Mouse (Mus musculus): ENCODE data around the gene Ddx55. TPM values are rescaled to one million over a fixed set of nuclear protein-coding genes. Genes with fewer than 3 reads are reported as not detected.

The Ddx55 gene
- polyA plus RNA-seq (2016; fragmentation: Nextera tagmentation; extraction: Ambion mirVana) = 21.0 and 22.0 TPM in 2 replicates

DNA sequence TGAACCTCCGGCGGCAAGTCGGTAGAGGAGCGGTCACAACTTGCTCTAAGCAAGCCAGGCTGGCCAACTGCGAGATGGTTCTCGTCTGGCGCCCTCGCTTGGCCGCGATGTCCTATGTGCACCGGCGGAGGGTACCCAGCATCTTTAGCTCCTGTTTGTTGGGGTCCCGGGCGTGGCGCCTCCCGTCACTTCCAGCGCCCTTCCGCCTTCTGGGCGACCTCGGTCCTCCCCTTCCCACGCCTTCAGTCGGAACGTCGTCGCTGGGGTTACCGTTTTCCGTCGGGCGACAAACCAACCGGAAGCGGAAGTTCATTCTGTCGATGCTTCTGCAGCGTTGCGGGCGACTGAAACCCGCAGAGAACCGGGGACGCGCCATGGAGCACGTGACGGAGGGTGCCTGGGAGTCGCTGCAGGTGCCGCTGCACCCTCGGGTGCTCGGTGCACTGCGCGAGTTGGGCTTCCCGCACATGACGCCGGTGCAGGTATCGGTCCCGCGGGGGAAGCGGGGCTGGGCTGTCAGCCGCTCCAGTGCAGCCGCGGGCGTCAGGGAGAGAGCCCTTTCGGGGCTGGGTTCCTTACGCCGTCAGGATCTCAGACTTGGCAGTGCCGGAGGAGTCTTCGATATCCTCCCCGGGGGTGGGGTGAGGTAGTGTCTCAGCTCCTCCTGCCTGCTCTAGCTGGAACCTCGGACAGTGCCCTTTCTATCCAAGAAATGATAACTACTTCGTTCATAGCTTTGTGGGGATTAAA, at the start of gene Ddx55:
TSS of gene Ddx55 (plus strand) at position 307 of the 750 bp plus-strand sequence.
- Histone ChIP-seq H3K9me3 (no peaks in the 10 kb centered on the region), H3K27ac (replicated peaks) (peak within 1 kb of the TSS; percentile 74), H3K27me3 (no peaks in the 10 kb centered on the region), H3K9ac (replicated peaks) (peak within 1 kb of the TSS; percentile 68), H3K4me2 (replicated peaks) (peak within 1 kb of the TSS; percentile 78), H3K4me1 (peaks cover 18% of the 10 kb centered on the region), H3K4me3 (peak within 1 kb of the TSS; percentile 71), H3K36me3 (peaks cover 48% of the 10 kb centered on the region)
- WGBS = 1% methylated on average over 64 of the region's 66 CpGs
- ATAC-seq (ENCODE audit: low FRiP score, low read depth) = peak; percentile 84

DNA sequence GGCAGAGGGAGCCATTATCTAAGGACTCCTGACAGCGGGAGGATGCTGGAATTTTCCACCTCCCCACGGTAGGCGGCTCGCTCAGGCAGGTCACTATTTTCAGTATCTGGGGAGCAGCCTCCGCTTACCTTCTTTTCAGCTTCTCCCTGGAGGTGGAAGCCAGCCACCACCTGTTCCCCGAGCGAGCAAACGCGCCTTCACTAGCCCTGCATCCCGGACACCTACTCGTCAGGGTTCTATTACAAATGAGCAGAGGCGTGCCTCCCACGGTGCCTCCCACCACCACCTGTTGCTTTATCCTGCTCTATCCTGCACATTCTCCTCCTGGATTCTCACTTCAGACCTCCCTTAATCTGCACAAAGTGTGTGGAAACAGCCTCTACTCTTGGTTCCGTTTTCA, 48.9 kb upstream of the Ddx55 start:
- peaks cover 40% of the 10 kb centered on the region for H3K36me3 ChIP-seq
- no peak for ATAC-seq (ENCODE audit: low FRiP score, low read depth)
- no peak overlapping the region for H3K4me2 ChIP-seq (replicated peaks)
- no peak overlapping the region for H3K9ac ChIP-seq (replicated peaks)
- H3K27ac ChIP-seq (replicated peaks) = no peak overlapping the region
- no peaks in the 10 kb centered on the region for H3K27me3 ChIP-seq
- H3K9me3 ChIP-seq = no peaks in the 10 kb centered on the region
- 63% methylated on average over 14 of the region's 14 CpGs for WGBS
- H3K4me3 ChIP-seq = no peak overlapping the region
- H3K4me1 ChIP-seq = 0 out of 2 replicates have a peak, but pooled peaks cover 7% of the 10 kb centered on the region

DNA sequence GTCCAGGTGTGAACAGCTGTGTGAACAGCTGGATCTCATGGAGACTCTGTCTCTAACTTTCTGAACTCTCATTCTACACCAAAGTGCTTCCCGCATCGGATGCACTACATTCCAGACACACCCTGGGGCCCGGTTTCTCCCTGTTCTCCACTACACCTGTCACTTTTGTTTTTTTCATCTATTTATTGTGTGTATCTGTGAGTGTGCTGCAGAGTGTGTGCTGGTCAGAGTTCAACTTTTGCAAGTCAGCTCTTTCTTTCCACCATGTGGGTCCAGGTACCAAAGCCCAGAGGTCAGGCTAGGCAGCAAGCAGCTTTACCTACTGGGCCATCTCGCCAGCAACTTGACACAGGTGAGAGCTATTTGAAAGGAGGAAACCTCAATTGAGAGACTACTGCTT, 47.4 kb upstream of the Ddx55 start:
- no peak overlapping the region for H3K4me2 ChIP-seq (replicated peaks)
- no peaks in the 10 kb centered on the region for H3K4me1 ChIP-seq
- no peaks in the 10 kb centered on the region for H3K9me3 ChIP-seq
- peaks cover 35% of the 10 kb centered on the region for H3K36me3 ChIP-seq
- no peaks in the 10 kb centered on the region for H3K27me3 ChIP-seq
- no peak overlapping the region for H3K9ac ChIP-seq (replicated peaks)
- WGBS = 94% methylated on average over 4 of the region's 4 CpGs
- no peak for ATAC-seq (ENCODE audit: low FRiP score, low read depth)
- no peak overlapping the region for H3K27ac ChIP-seq (replicated peaks)
- H3K4me3 ChIP-seq = no peak overlapping the region

DNA sequence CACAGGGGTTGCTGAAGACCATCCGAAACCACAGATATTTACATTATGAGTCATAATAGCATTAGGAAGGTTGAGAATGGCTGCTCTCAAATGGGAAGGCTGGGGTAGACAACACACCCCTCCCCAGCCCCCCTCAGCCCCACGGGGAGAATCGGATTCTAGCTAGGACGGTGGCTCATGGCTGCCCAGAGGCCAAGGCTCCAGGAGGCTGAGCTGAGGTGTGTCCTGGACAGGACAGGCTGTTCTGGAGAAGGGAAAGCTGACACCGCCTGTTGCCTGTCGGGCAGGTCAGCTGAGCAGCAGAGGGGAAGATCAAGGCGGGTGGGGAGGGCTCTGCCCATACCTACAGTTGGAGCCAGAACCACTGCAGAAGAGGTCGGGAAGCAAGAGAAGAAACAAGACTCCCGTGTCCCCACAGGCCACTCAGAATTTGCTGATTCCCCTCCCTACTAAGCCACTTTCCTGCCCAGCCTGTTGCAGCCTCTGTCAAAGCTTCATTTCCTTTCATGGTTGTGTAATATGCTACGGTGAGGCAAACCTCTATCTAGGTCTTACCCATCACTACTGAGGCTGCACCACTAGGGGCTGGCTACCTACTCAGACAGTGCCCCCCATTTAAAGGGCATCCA, 45.8 kb upstream of the Ddx55 start:
- no peaks in the 10 kb centered on the region for H3K9me3 ChIP-seq
- H3K27me3 ChIP-seq = no peaks in the 10 kb centered on the region
- H3K4me2 ChIP-seq (replicated peaks) = no peak overlapping the region
- H3K4me3 ChIP-seq = no peak overlapping the region
- no peak overlapping the region for H3K27ac ChIP-seq (replicated peaks)
- no peak for ATAC-seq (ENCODE audit: low FRiP score, low read depth)
- H3K4me1 ChIP-seq = no peaks in the 10 kb centered on the region
- H3K9ac ChIP-seq (replicated peaks) = no peak overlapping the region; the same call in 1 of the 2 replicates
- WGBS = 80% methylated on average over 10 of the region's 10 CpGs
- peaks cover 21% of the 10 kb centered on the region for H3K36me3 ChIP-seq

DNA sequence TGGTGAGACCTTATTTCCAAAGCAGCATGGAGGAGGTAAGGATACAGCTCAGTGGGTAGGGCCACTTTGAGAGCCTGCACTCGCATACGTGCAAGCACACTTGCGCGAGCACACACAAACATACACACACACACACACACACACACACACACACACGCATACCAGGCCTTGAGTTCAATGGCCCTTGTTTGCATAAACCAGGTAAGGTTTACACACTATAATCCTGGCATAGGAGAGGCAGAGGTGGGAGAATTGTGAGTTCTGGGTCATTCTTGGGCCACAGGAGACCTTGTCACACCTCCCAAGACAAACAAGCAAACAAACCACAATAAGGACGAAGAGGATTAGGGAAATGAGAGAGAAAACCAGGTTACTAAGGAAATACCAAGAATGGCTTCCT, 43.5 kb upstream of the Ddx55 start:
- Histone ChIP-seq H3K9ac (replicated peaks) (no peak overlapping the region), H3K27ac (replicated peaks) (no peak overlapping the region), H3K4me3 (no peak overlapping the region), H3K36me3 (peaks cover 20% of the 10 kb centered on the region), H3K9me3 (no peaks in the 10 kb centered on the region), H3K27me3 (no peaks in the 10 kb centered on the region), H3K4me2 (replicated peaks) (no peak overlapping the region), H3K4me1 (no peaks in the 10 kb centered on the region)
- WGBS = 88% methylated on average over 6 of the region's 6 CpGs
- ATAC-seq (ENCODE audit: low FRiP score, low read depth) = no peak

DNA sequence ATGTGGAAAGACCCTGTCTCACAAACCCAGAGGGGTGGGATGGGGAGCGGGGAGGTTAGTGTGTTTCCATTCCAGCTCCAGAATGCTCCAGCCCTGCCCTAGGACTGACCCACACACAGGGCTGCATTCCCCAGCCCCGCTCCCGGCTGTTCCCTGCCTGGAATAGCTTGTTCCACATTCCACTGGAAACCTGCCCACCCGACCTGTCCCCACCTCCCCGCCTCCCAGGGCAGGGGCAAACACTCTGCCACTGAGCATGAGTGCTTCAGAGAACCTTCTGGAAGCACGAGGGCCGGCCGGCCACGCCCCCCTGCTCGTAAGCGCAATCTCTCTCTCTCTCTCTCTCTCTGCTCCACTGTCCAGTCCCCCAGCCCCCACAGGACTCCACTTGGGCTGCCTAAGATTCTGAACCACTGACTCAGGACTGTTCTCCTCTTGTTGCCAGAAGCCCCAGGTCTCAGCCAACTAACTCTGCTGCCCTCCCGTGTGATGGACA, 42.9 kb upstream of the Ddx55 start:
- ATAC-seq (ENCODE audit: low FRiP score, low read depth) = no peak
- peaks cover 25% of the 10 kb centered on the region for H3K36me3 ChIP-seq
- WGBS = 73% methylated on average over 11 of the region's 12 CpGs

DNA sequence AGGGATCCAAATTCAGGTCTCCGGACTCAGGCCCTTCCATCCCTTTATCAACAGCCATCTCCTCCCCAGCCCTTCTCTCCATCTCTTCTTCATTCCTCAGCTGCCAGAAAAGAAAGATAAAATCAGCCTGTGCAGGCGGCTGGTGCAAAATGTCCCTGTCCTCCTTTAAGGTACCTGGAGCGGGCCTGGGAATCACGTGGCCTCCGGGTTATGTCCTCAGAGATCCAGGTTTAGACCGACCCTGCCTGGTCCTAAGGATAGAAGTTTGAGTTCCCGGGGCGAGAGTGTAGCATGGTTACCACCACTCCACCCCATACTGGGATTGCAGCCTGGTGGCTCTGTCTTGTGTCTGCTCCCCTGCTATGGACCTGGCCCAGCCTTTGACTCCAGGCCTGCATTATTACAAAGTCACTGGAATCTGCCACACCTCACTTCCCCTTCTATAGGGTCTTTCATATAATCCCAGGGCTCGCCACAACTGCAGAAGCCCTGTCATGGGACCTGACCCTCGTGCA, 42.1 kb upstream of the Ddx55 start:
- Histone ChIP-seq H3K9ac (replicated peaks) (no peak overlapping the region), H3K9me3 (no peaks in the 10 kb centered on the region), H3K4me1 (no peaks in the 10 kb centered on the region), H3K27ac (replicated peaks) (no peak overlapping the region), H3K36me3 (peaks cover 25% of the 10 kb centered on the region), H3K27me3 (no peaks in the 10 kb centered on the region), H3K4me2 (replicated peaks) (no peak overlapping the region), H3K4me3 (no peak overlapping the region)
- no peak for ATAC-seq (ENCODE audit: low FRiP score, low read depth)
- 89% methylated on average over 10 of the region's 10 CpGs for WGBS

More for the DNA sequence above, 42.9 kb upstream of the Ddx55 start:
- H3K4me2 ChIP-seq (replicated peaks) = no peak overlapping the region
- H3K9ac ChIP-seq (replicated peaks) = no peak overlapping the region
- H3K27ac ChIP-seq (replicated peaks) = no peak overlapping the region
- H3K27me3 ChIP-seq = no peaks in the 10 kb centered on the region
- H3K4me1 ChIP-seq = no peaks in the 10 kb centered on the region
- H3K4me3 ChIP-seq = no peak overlapping the region
- H3K9me3 ChIP-seq = no peaks in the 10 kb centered on the region

DNA sequence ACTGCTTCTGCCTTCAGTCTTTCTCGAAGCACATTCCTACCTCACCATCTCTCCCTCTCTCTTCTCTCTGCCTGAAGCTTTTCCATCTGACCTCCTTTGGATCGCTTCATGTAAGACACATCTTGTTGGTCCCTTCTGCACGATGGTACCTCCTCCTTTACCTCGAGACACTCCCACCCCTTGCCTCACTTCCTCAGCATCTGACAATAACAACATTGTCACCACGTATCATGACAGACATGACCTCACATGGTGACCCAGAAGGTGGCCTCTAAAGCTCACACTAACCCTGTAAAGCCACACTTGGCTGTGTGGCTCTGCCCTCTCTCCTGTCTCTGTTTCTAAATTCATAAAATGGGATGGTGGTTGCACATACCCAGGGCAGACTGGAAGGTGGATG, 36.9 kb upstream of the Ddx55 start:
- no peaks in the 10 kb centered on the region for H3K9me3 ChIP-seq
- no peak overlapping the region for H3K9ac ChIP-seq (replicated peaks)
- H3K4me1 ChIP-seq = no peaks in the 10 kb centered on the region
- H3K4me2 ChIP-seq (replicated peaks) = no peak overlapping the region
- H3K27ac ChIP-seq (replicated peaks) = no peak overlapping the region
- H3K27me3 ChIP-seq = no peaks in the 10 kb centered on the region
- no peak for ATAC-seq (ENCODE audit: low FRiP score, low read depth)
- 89% methylated on average over 5 of the region's 5 CpGs for WGBS
- peaks cover 28% of the 10 kb centered on the region for H3K36me3 ChIP-seq
- H3K4me3 ChIP-seq = no peak overlapping the region

DNA sequence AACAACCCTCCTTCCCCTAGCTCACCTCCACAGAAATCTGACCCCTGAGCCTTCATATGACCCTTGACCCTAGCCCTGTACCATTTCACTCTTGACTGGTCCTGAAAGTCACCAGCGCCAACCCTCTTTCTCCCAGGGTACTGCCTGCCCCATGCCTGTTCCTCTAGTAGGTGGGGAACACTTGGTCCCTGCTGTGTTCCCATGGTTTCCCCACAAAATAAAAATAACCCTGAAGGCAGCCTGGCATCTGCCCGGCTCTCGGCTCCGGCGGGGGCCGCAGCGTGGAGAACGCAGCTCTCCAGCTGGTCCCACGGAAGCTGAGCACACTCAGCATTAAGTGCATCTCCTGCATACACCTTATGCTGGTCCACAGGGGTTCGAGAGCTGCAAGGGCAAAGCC, 34.0 kb upstream of the Ddx55 start:
- WGBS = 59% methylated on average over 10 of the region's 10 CpGs
- no peak for ATAC-seq (ENCODE audit: low FRiP score, low read depth)
- H3K27ac ChIP-seq (replicated peaks) = no peak overlapping the region
- H3K4me3 ChIP-seq = no peak overlapping the region
- no peaks in the 10 kb centered on the region for H3K9me3 ChIP-seq
- H3K27me3 ChIP-seq = no peaks in the 10 kb centered on the region
- no peaks in the 10 kb centered on the region for H3K4me1 ChIP-seq
- H3K9ac ChIP-seq (replicated peaks) = no peak overlapping the region
- peaks cover 21% of the 10 kb centered on the region for H3K36me3 ChIP-seq
- no peak overlapping the region for H3K4me2 ChIP-seq (replicated peaks)

DNA sequence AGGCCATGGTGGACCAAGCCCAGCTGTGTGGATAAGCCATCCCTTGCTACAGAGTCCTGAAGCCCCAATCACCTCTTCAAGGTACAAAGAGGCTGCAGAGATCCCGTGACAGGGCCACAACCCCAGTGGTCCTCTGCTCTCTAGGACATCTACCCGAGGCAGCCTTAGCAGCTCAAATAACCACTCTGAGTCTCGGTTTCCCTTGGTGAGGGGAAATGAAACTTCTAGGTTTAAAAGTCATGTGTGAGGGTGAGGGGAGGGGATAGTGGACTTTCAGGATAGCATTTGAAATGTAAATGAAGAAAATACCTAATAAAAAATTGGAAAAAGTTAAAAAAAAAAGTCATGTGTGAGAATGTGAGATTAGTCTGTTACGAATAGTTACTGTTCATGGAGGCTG, 31.1 kb upstream of the Ddx55 start:
- Histone ChIP-seq H3K9ac (replicated peaks) (no peak overlapping the region), H3K9me3 (no peaks in the 10 kb centered on the region), H3K4me2 (replicated peaks) (no peak overlapping the region), H3K27me3 (no peaks in the 10 kb centered on the region), H3K4me1 (no peaks in the 10 kb centered on the region), H3K27ac (replicated peaks) (no peak overlapping the region), H3K36me3 (peaks cover 12% of the 10 kb centered on the region), H3K4me3 (no peak overlapping the region)
- ATAC-seq (ENCODE audit: low FRiP score, low read depth) = no peak
- WGBS = 89% methylated on average over 4 of the region's 4 CpGs

DNA sequence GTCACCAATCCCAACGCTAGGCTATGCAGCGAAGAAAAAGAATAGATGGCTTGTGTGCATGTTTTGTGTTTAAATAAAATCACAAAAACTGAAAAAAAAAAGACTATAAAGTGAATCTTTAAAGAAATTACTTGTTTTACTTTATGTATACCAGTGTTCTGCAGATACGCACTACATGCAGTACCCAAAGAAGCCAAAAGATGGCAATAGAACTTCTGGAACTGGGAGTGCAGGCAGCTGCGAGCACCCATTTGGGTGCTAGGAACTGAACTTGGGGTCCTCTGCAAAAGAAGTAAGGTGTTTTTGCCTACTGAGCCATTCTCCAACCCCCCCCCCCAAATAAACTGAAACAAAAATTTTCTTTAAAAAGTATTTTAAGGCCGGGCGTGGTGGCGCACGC, 29.6 kb upstream of the Ddx55 start:
- WGBS = 95% methylated on average over 8 of the region's 8 CpGs
- H3K4me3 ChIP-seq = no peak overlapping the region
- no peak overlapping the region for H3K27ac ChIP-seq (replicated peaks)
- H3K36me3 ChIP-seq = peaks cover 8% of the 10 kb centered on the region
- H3K27me3 ChIP-seq = no peaks in the 10 kb centered on the region
- H3K4me1 ChIP-seq = peaks cover under 1% of the 10 kb centered on the region
- H3K9ac ChIP-seq (replicated peaks) = no peak overlapping the region
- no peaks in the 10 kb centered on the region for H3K9me3 ChIP-seq
- ATAC-seq (ENCODE audit: low FRiP score, low read depth) = no peak
- no peak overlapping the region for H3K4me2 ChIP-seq (replicated peaks)

DNA sequence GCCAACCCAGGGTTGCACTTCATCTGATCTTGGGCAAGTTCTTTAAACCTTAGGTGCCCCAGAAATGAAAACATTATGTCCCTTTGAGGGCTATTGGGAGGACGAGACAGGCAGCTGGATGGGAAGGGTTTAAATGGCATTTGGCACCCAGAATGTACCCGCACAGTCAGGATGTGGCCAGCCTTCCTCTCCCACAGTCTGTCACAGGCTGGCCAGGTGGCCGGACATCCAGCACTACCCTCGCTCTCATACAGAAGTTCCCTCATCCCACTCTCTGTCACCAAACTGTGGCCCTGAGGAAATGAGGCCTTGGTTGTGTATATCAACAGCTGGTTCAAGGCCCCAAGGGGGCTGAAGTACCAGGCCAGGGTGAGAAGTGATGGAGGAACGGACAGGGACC, 27.7 kb upstream of the Ddx55 start:
- H3K4me3 ChIP-seq = no peak overlapping the region
- H3K27ac ChIP-seq (replicated peaks) = no peak overlapping the region
- WGBS = 98% methylated on average over 5 of the region's 5 CpGs
- no peaks in the 10 kb centered on the region for H3K9me3 ChIP-seq
- no peaks in the 10 kb centered on the region for H3K27me3 ChIP-seq
- H3K9ac ChIP-seq (replicated peaks) = no peak overlapping the region
- peaks cover 7% of the 10 kb centered on the region for H3K36me3 ChIP-seq
- no peak overlapping the region for H3K4me2 ChIP-seq (replicated peaks)
- ATAC-seq (ENCODE audit: low FRiP score, low read depth) = no peak
- peaks cover 20% of the 10 kb centered on the region for H3K4me1 ChIP-seq

All from midbrain, embryonic 12.5 days (tissue).